Mouse (Mus musculus) layer of hippocampus, adult 11-12 months (tissue): ENCODE data around the gene Gm5916.

Experiments used
- DNase-seq: peaks from one replicate; pipeline ENCODE4 v3.0.0; 2022; ENCODE audit warnings: low spot score

Gene Gm5916

DNA sequence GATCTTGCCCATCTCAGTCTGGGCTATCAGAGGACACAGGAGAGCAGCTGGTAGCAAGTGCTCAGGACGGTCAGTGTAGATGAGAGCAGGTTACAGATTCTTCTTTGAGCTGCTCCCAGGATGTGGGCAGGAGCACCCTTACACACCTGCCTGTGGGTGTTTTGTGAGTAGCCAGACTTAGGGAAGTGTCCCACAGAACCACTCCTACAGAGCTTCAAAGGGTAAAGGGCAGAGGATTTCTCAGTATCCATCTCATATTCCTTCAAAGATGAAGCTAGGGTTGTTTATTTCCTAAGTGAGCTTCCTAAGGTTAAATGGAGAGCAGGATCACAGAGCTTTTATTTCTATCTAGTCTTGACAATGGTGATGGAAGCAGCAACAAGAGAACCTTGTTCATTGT is at the start of gene Gm5916:
Gm5916 (minus strand) TSS at position 101 of the 400 bp plus-strand sequence.
- DNase-seq: no peak
